Mouse (Mus musculus) embryonic facial prominence, embryonic 10.5 days (tissue): ENCODE measurements around the gene Cfdp1. TPM values are rescaled to one million over a fixed set of nuclear protein-coding genes. Genes with fewer than 3 reads are reported as not detected.

ENCODE experiments used
- DNase-seq: peaks from one replicate; pipeline ENCODE4 v3.0.0-alpha.2; 2017; ENCODE audit warnings: low spot score
- H3K27ac ChIP-seq: fragments of 300-500 bp; sonication (generic); replicated peaks from 2 replicates; pipeline ENCODE4 v1.5.1; 2016; ENCODE audit warnings: mild to moderate bottlenecking
- H3K27me3 ChIP-seq: fragments of 300-500 bp; sonication (generic); replicated peaks from 2 replicates; pipeline ENCODE4 v1.6.1; 2016; ENCODE audit warnings: low read depth, mild to moderate bottlenecking; ENCODE audit not compliant: poor library complexity, severe bottlenecking
- H3K36me3 ChIP-seq: fragments of 300-500 bp; sonication (generic); replicated peaks from 2 replicates; pipeline ENCODE4 v1.6.1; 2016; ENCODE audit warnings: mild to moderate bottlenecking, moderate library complexity
- H3K4me1 ChIP-seq: fragments of 300-500 bp; sonication (generic); 2 replicates; pipeline ENCODE4 v1.6.1; 2016
- H3K4me3 ChIP-seq: fragments of 300-500 bp; sonication (generic); 2 replicates; pipeline ENCODE4 v1.5.1; 2016; ENCODE audit warnings: mild to moderate bottlenecking, moderate library complexity
- H3K9me3 ChIP-seq: fragments of 300-500 bp; sonication (generic); 2 replicates; pipeline ENCODE4 v1.6.1; 2016; ENCODE audit warnings: mild to moderate bottlenecking
- WGBS: fragments of 180-500 bp; shearing (Covaris S2); methylation state at CpG from one replicate; pipeline ENCODE4 v1.1.7; 2016; 5-methylcytosine and 5-hydroxymethylcytosine counted together
- polyA plus RNA-seq: library from polyadenylated mRNA; unstranded; fragments of >200 nt; fragmentation: Nextera tagmentation; extraction: Ambion mirVana; gene quantifications from 2 replicates; pipeline ENCODE4 v1.2.1, GENCODE M21; 2016

Gene Cfdp1
- polyA plus RNA-seq, 1 experiment from 2014 or later = 237 TPM

GRCm38 (mm10) chr8:111739604-111740003, 114.5 kb downstream of the Cfdp1 start:
- Histone ChIP-seq H3K4me1 (peaks cover 91% of the 10 kb centered on the region), H3K36me3 (peaks cover 28% of the 10 kb centered on the region), H3K27me3 (peaks cover 3% of the 10 kb centered on the region; the same call in 1 of the 2 replicates), H3K9me3 (no peaks in the 10 kb centered on the region), H3K4me3 (peak overlapping the region; percentile 98; the same call in 1 of the 2 replicates), H3K27ac (0 out of 2 replicates have a peak overlapping the region, but pooled peaks have one; percentile 3)
- WGBS = 50% methylated on average over 7 of the region's 7 CpGs
- DNase-seq = no peak

- 75% methylated on average over 6 of the region's 6 CpGs for WGBS
- 0 out of 2 replicates have a peak overlapping the region, but pooled peaks have one; percentile 3 for H3K27ac ChIP-seq
- peaks cover 28% of the 10 kb centered on the region for H3K36me3 ChIP-seq
- peaks cover 91% of the 10 kb centered on the region for H3K4me1 ChIP-seq
- no peaks in the 10 kb centered on the region for H3K9me3 ChIP-seq
- no peaks in the 10 kb centered on the region for H3K27me3 ChIP-seq
- no peak overlapping the region for H3K4me3 ChIP-seq
- no peak for DNase-seq
Observed at GRCm38 (mm10) chr8:111738867-111739266, 115.2 kb downstream of the Cfdp1 start.

- WGBS = 59% methylated on average over 7 of the region's 7 CpGs
- Histone ChIP-seq H3K4me1 (peaks cover 95% of the 10 kb centered on the region), H3K9me3 (no peaks in the 10 kb centered on the region), H3K27ac (peak overlapping the region; percentile 92), H3K4me3 (no peak overlapping the region), H3K36me3 (peaks cover 28% of the 10 kb centered on the region), H3K27me3 (no peaks in the 10 kb centered on the region)
- DNase-seq = no peak
Observed at GRCm38 (mm10) chr8:111736321-111736720, 117.8 kb downstream of the Cfdp1 start.

- Histone ChIP-seq H3K4me1 (peaks cover 95% of the 10 kb centered on the region), H3K27me3 (no peaks in the 10 kb centered on the region), H3K9me3 (no peaks in the 10 kb centered on the region), H3K4me3 (no peak overlapping the region), H3K36me3 (peaks cover 23% of the 10 kb centered on the region), H3K27ac (peak overlapping the region; percentile 92)
- no peak for DNase-seq
- WGBS = 72% methylated on average over 4 of the region's 4 CpGs
Observed at GRCm38 (mm10) chr8:111735791-111736190, 118.3 kb downstream of the Cfdp1 start.

- H3K9me3 ChIP-seq = no peaks in the 10 kb centered on the region
- H3K27ac ChIP-seq = peak overlapping the region; percentile 92
- H3K4me1 ChIP-seq = peaks cover 95% of the 10 kb centered on the region
- H3K27me3 ChIP-seq = no peaks in the 10 kb centered on the region
- H3K4me3 ChIP-seq = no peak overlapping the region
- no peak for DNase-seq
- H3K36me3 ChIP-seq = peaks cover 21% of the 10 kb centered on the region
- 43% methylated on average over 8 of the region's 8 CpGs for WGBS
Observed at GRCm38 (mm10) chr8:111735335-111735761, 118.7 kb downstream of the Cfdp1 start.

- H3K4me3 ChIP-seq = peak overlapping the region; percentile 87
- peak overlapping the region; percentile 92 for H3K27ac ChIP-seq
- no peak for DNase-seq
- H3K36me3 ChIP-seq = peaks cover 12% of the 10 kb centered on the region
- H3K9me3 ChIP-seq = no peaks in the 10 kb centered on the region
- WGBS = 48% methylated on average over 6 of the region's 6 CpGs
- H3K4me1 ChIP-seq = peaks cover 95% of the 10 kb centered on the region
- no peaks in the 10 kb centered on the region for H3K27me3 ChIP-seq
Observed at GRCm38 (mm10) chr8:111734244-111734960, 119.7 kb downstream of the Cfdp1 start.

GRCm38 (mm10) chr8:111733581-111734243, 120.4 kb downstream of the Cfdp1 start:
- no peaks in the 10 kb centered on the region for H3K27me3 ChIP-seq
- H3K27ac ChIP-seq = peak overlapping the region; percentile 92
- peak overlapping the region; percentile 87 for H3K4me3 ChIP-seq
- DNase-seq = peak; percentile 72
- H3K4me1 ChIP-seq = peaks cover 92% of the 10 kb centered on the region
- H3K36me3 ChIP-seq = peaks cover 7% of the 10 kb centered on the region
- WGBS = 3% methylated on average over 5 of the region's 5 CpGs
- no peaks in the 10 kb centered on the region for H3K9me3 ChIP-seq

GRCm38 (mm10) chr8:111732406-111733085, 121.5 kb downstream of the Cfdp1 start:
- Histone ChIP-seq H3K4me3 (peak overlapping the region; percentile 87), H3K27me3 (no peaks in the 10 kb centered on the region), H3K9me3 (no peaks in the 10 kb centered on the region), H3K27ac (peak overlapping the region; percentile 92), H3K4me1 (peaks cover 91% of the 10 kb centered on the region), H3K36me3 (peaks cover 8% of the 10 kb centered on the region)
- 25% methylated on average over 10 of the region's 10 CpGs for WGBS
- DNase-seq = no peak

- peak; percentile 99 for DNase-seq
- peak overlapping the region; percentile 92 for H3K27ac ChIP-seq
- peaks cover 91% of the 10 kb centered on the region for H3K4me1 ChIP-seq
- WGBS = under 1% methylated on average over 41 of the region's 41 CpGs
- 0 out of 2 replicates have a peak, but pooled peaks cover 3% of the 10 kb centered on the region for H3K36me3 ChIP-seq
- H3K4me3 ChIP-seq = peak overlapping the region; percentile 87
- no peaks in the 10 kb centered on the region for H3K9me3 ChIP-seq
- H3K27me3 ChIP-seq = no peaks in the 10 kb centered on the region
Observed at GRCm38 (mm10) chr8:111732004-111732403, 122.1 kb downstream of the Cfdp1 start.

- H3K27ac ChIP-seq = peak overlapping the region; percentile 92
- H3K36me3 ChIP-seq = 0 out of 2 replicates have a peak, but pooled peaks cover 3% of the 10 kb centered on the region
- H3K27me3 ChIP-seq = no peaks in the 10 kb centered on the region
- H3K9me3 ChIP-seq = no peaks in the 10 kb centered on the region
- WGBS = 1% methylated on average over 39 of the region's 39 CpGs
- DNase-seq = peak; percentile 49
- H3K4me3 ChIP-seq = peak overlapping the region; percentile 87
- H3K4me1 ChIP-seq = peaks cover 91% of the 10 kb centered on the region
Observed at GRCm38 (mm10) chr8:111731231-111731977, 122.7 kb downstream of the Cfdp1 start.

GRCm38 (mm10) chr8:111729233-111730170, 124.6 kb downstream of the Cfdp1 start:
- peak overlapping the region; percentile 87; the same call in 1 of the 2 replicates for H3K4me3 ChIP-seq
- H3K36me3 ChIP-seq = peaks cover 7% of the 10 kb centered on the region; the same call in 1 of the 2 replicates
- WGBS = 68% methylated on average over 7 of the region's 7 CpGs
- H3K9me3 ChIP-seq = no peaks in the 10 kb centered on the region
- H3K27ac ChIP-seq = no peak overlapping the region
- no peak for DNase-seq
- H3K4me1 ChIP-seq = peaks cover 90% of the 10 kb centered on the region
- H3K27me3 ChIP-seq = no peaks in the 10 kb centered on the region
